Mouse (Mus musculus) brown adipose tissue, adult 24 weeks (tissue): ENCODE data around the gene Asap2. TPM values are rescaled to one million over a fixed set of nuclear protein-coding genes. Genes with fewer than 3 reads are reported as not detected.
"Not testable (repeated sequence)": the region's sequence is repeated elsewhere in the genome, so short reads cannot be mapped to it uniquely, and the experiment has no call there.

Experiments
- H3K27ac ChIP-seq: fragments of 200-500 bp; replicated peaks from 2 replicates; pipeline ENCODE4 v1.5.1; 2012; ENCODE audit warnings: low read depth, mild to moderate bottlenecking, low read length
- H3K4me1 ChIP-seq: fragments of 200-500 bp; 2 replicates; pipeline ENCODE4 v1.6.1; 2012; ENCODE audit warnings: low read length, mixed read lengths; ENCODE audit not compliant: control insufficient read depth, insufficient read depth, insufficient read length
- H3K4me3 ChIP-seq: fragments of 200-500 bp; 2 replicates; pipeline ENCODE4 v1.5.1; 2012; ENCODE audit warnings: low read depth, mild to moderate bottlenecking, low read length, moderate library complexity; ENCODE audit not compliant: insufficient read depth
- polyA plus RNA-seq: library from polyadenylated mRNA; stranded (reverse); fragments of >200 nt; gene quantifications from 2 replicates; pipeline ENCODE4 v1.2.4, GENCODE M21; 2012; ENCODE audit not compliant: missing spikeins, insufficient read depth, insufficient read length

Asap2 gene
- 3.8 and 4.4 TPM in 2 replicates for polyA plus RNA-seq

GRCm38 (mm10) chr12:20990132-20990531 is at the start of gene Asap2:
TSS of gene Asap2 (plus strand) at chr12:20990459.
- H3K4me3 ChIP-seq = peak within 1 kb of the TSS; percentile 69
- not testable (repeated sequence) for H3K27ac ChIP-seq, H3K4me1 ChIP-seq

DNA sequence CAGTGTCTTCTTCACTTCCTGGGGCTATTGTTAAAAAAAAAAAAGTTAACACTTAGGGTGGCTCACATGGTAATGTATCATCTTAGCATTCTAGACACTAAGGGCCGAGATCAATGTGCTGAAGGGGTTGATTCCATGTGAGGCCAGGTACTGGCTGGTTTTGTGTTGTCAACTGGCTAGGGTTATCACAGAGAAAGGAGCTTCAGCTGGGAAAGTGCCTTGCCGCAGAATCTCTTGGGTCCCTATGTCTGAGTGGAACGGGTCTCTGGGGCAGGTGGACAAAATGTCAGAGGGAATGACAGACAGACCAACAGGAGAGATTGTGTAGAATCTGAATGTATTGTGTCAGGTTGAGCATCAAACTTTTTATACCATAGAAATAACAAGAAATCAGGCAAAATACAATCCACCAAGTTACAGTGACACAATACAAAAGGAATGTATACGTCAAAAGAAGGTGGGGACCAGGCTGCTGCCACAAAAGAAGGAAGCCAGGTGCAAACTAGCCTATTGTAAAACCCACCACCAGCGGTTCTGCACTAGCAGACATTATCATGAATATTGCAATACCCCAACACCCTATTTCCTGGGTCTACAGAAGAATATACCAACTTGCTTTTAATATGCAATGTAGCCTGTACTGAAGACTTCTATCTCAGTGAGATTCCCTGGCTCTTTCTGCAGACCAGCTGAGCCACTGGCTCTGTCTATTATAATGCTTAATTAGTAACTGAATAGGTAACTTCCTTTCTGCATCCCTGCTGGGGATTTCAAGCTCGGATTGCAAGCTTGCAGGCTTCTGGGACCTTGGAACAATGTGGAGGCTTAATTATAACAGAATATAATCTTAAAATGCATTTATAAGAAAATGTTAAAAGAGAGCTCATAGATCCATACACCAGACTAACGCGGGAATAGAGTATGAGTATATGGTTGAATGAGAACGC is 42.9 kb upstream of the Asap2 start:
- not testable (repeated sequence) for H3K4me1 ChIP-seq, H3K4me3 ChIP-seq, H3K27ac ChIP-seq

DNA sequence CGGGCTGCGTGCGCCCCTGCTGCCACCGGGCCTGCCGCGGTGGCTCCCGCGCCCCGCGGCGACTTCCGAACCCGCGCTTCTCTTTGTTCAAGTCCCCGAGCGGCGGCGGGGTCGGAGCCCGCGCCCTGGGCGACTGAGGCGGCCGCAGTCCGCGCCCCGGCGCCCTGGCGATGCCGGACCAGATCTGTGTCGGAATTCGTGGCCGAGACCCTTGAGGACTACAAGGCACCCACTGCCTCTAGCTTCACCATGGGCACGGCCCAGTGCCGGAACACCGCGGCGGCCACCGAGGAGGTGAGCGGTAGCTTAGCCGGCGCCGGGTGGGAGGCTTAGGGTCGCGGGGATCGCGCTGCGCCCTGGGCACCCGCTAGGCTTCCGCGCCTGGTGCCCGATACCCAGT is 320 bp downstream of the Asap2 start:
- H3K4me3 ChIP-seq = peak overlapping the region; percentile 69
- not testable (repeated sequence) for H3K27ac ChIP-seq, H3K4me1 ChIP-seq

DNA sequence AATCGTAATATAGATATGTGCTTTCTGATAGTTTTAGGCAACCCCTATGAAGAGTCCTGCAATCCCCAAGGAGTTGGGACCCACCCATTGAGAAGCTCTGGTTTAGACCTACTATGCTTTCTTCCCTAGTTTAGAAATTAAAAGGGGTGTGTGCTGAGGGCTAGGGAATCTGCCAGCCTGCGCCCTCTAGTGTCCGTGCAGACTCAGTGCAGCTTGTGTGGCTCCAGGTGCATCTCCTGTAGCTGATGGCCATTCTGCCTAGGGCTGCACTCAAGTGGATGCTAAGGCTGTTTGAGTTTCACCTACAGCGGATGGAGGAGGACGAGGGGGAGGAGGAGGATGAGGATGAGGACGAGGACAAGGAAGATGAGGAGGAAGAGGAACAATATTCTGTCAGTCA is 40.6 kb downstream of the Asap2 start:
- not testable (repeated sequence) for H3K4me3 ChIP-seq, H3K4me1 ChIP-seq, H3K27ac ChIP-seq

GRCm38 (mm10) chr12:21046716-21047115 is 56.5 kb downstream of the Asap2 start:
- not testable (repeated sequence) for H3K4me1 ChIP-seq, H3K4me3 ChIP-seq, H3K27ac ChIP-seq

GRCm38 (mm10) chr12:21075731-21076130 is 85.5 kb downstream of the Asap2 start:
- H3K4me1 ChIP-seq, H3K27ac ChIP-seq, H3K4me3 ChIP-seq: not testable (repeated sequence)

GRCm38 (mm10) chr12:21090168-21090567 is 99.9 kb downstream of the Asap2 start:
- not testable (repeated sequence) for H3K4me3 ChIP-seq

GRCm38 (mm10) chr12:21092446-21092845 is 102.2 kb downstream of the Asap2 start:
- H3K4me1 ChIP-seq, H3K27ac ChIP-seq, H3K4me3 ChIP-seq: not testable (repeated sequence)

More at GRCm38 (mm10) chr12:21090168-21090567, 99.9 kb downstream of the Asap2 start:
- H3K27ac ChIP-seq, H3K4me1 ChIP-seq: not testable (repeated sequence)

DNA sequence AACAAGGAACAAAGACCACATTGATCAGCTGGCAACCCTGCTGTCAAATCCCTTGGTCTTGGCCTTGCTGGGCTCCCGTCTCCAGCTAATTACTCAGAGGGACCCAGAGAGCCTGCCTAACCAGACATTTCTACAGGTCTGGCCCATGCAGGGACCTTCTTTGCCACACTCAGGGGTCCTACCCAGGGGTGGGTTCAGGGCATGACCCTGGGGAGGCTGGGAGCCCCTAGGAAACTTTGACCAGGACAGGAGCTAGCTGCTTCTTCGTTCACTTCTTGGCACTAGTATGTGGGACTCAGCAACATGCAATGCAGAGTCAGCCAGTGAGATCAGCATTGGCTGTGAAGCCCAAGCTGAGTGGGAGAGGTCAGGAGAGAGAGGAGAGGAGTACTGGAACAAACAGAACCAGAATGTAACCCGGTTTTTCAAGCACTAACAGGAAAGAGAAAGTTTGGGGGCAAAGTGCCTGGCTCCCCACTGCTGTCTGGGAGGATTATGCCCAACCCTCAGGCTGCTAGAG is 107.6 kb downstream of the Asap2 start:
- H3K27ac ChIP-seq, H3K4me3 ChIP-seq, H3K4me1 ChIP-seq: not testable (repeated sequence)

- peak overlapping the region; percentile 83 for H3K4me3 ChIP-seq
- H3K27ac ChIP-seq = peak overlapping the region; percentile 67
- H3K4me1 ChIP-seq = not testable (repeated sequence)
Measured at GRCm38 (mm10) chr12:21111116-21111475, 120.8 kb downstream of the Asap2 start.

- Histone ChIP-seq H3K4me3 (peak overlapping the region; percentile 83), H3K4me1 (peaks cover 4% of the 10 kb centered on the region; the same call in 1 of the 2 replicates), H3K27ac (peak overlapping the region; percentile 67)
Measured at GRCm38 (mm10) chr12:21111476-21112452, 121.5 kb downstream of the Asap2 start.

- Histone ChIP-seq H3K27ac (no peak overlapping the region), H3K4me3 (peak overlapping the region; percentile 70), H3K4me1 (peaks cover 4% of the 10 kb centered on the region; the same call in 1 of the 2 replicates)
Measured at GRCm38 (mm10) chr12:21112453-21112857, 122.2 kb downstream of the Asap2 start.

DNA sequence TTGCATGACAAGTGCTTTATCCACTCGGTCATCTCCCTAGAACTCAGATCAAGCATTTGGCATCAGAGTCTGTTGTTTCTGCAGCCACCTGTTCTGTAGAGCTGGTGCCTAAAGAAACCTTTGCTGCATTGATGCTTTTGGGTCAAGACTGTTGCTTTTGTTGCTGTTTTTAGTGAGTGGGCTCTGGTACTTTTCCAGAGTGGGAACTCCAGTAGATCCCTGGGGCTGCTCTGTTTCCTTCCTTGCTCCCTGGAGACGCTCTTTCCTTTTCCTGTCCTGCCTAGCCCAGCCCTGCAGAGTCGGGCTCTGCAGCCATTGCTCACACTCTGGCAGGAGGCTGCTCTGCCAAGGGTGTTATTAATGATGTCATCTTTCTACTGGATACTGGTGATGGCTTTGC is 129.2 kb downstream of the Asap2 start:
- 0 out of 2 replicates have a peak overlapping the region, but pooled peaks have one; percentile 17 for H3K27ac ChIP-seq
- no peak overlapping the region for H3K4me3 ChIP-seq
- peaks cover 19% of the 10 kb centered on the region for H3K4me1 ChIP-seq

DNA sequence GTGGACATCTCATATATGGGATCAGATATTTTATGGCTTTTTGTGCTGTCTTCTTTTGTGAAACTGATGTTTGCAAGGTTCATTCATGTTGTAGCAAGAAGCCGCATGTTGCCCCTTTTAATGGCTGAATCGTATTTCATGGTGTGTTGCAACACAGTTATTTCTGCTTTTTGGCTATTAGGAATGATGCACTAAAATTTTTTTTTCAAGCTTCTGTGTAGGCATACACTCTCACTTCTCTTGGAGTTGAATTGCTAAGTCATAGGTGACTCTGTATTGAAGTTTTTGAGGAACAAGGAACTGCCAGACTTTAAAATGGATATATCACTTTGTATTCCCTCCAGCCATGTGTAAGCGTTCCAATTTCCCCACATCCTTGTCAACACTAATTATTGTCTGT is 132.6 kb downstream of the Asap2 start:
- no peak overlapping the region for H3K27ac ChIP-seq
- H3K4me1 ChIP-seq = peaks cover 23% of the 10 kb centered on the region
- no peak overlapping the region for H3K4me3 ChIP-seq

DNA sequence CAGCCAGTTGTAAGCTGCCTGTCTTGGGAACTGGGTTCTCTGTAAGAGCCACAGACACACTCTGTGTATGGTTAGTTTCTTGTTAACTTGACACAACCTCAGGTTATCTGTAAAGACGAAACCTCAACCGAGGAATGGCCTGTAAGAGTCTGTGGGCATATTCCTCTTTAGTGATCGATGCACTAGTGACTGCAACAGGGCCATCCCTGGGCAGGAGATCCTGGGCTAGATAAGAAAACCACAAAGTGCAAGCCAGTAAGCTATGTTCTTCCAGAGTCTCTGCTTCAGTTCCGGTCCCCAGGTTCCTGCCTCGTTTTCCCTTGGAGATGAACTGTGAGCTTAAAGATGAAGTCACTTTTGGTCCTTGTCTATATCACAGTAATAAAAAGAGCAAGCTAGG is 133.4 kb downstream of the Asap2 start:
- no peak overlapping the region for H3K4me3 ChIP-seq
- no peak overlapping the region for H3K27ac ChIP-seq
- H3K4me1 ChIP-seq = peaks cover 21% of the 10 kb centered on the region
